Mouse (Mus musculus): ENCODE measurements around the gene Galnt14. TPM values are rescaled to one million over a fixed set of nuclear protein-coding genes. Genes with fewer than 3 reads are reported as not detected.

Gene Galnt14
- total and polyA plus RNA-seq, 3 experiments: 0.08 TPM; not detected in 2

GRCm38 (mm10) chr17:73684746-73685145 is 25.5 kb downstream of the Galnt14 start:
- intact Hi-C loops (cut with DNase I): no loop called here
- no peak overlapping the region for H3K4me3 ChIP-seq
- DNase-seq: no peak

DNA sequence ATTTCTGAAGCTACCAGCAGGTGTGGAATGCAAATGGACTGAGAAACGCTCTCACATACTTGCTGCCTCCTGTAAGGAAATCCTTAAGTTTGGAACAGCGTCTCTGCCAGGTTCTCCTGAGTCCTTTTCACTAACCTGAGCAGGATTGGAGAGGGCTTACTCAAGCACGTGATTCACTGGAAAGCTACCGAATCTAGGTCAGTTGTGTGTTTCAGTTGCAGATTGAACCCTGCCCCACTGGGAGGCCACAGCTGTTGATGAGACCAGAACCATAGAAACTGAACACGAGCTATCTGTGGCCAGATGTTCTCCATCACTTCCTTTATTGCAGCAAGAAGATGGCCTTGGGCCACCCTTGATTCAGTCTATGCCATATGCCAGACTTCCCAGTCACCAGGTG is 38.3 kb downstream of the Galnt14 start:
- no peak overlapping the region for H3K4me3 ChIP-seq

More at GRCm38 (mm10) chr17:73684746-73685145, 25.5 kb downstream of the Galnt14 start:
- Histone ChIP-seq H3K4me1 (ENCODE audit: control insufficient read depth, insufficient read depth, low read length) (no peaks in the 10 kb centered on the region), H3K9ac (ENCODE audit: low read depth, low read length) (no peak overlapping the region), H3K36me3 (ENCODE audit: control insufficient read depth, insufficient read depth, low read length) (no peaks in the 10 kb centered on the region), H3K27ac (no peak overlapping the region), H3K27me3 (ENCODE audit: control insufficient read depth, insufficient read depth, low read length) (no peaks in the 10 kb centered on the region), H3K79me2 (replicated peaks; ENCODE audit: control insufficient read depth, insufficient read depth, low read length) (no peaks in the 10 kb centered on the region)
- TF ChIP-seq POLR2A (IDR thresholded peaks at IDR 0.05; ENCODE audit: insufficient read depth, low read depth, low read length) (no peak), EP300 (IDR thresholded peaks at IDR 0.05; ENCODE audit: insufficient read depth, low read depth, low read length) (no peak), CTCF (IDR thresholded peaks at IDR 0.05) (no peak)
- WGBS: 62% methylated on average over 5 of the region's 5 CpGs

DNA sequence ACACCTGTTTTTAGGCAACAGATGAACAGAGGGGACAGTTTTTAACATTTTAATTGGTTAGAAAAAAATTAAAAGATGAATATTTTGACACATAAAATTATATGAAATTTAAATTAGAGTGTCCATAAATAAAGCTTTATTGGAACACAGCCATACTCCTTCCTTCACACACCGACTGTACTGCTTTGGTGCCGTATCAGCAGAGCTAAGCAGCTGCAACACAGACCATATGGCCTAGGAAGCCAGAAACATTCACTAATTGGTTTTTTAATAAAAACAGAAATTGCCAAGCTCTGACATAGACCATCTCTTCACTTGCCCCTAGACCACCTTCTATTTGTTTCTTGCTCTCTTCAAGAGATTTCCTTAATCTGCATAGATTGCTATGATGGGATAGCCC is 40.2 kb downstream of the Galnt14 start:
- no peaks in the 10 kb centered on the region for H3K4me1 ChIP-seq (ENCODE audit: control insufficient read depth, insufficient read depth, low read length)
- WGBS: 69% methylated on average over 2 of the region's 2 CpGs
- no peak overlapping the region for H3K9ac ChIP-seq (ENCODE audit: low read depth, low read length)
- no peaks in the 10 kb centered on the region for H3K79me2 ChIP-seq (replicated peaks; ENCODE audit: control insufficient read depth, insufficient read depth, low read length)
- TF ChIP-seq EP300 (IDR thresholded peaks at IDR 0.05; ENCODE audit: insufficient read depth, low read depth, low read length): no peak
- TF ChIP-seq CTCF (IDR thresholded peaks at IDR 0.05): no peak
- TF ChIP-seq POLR2A (IDR thresholded peaks at IDR 0.05; ENCODE audit: insufficient read depth, low read depth, low read length): no peak
- H3K4me3 ChIP-seq: no peak overlapping the region
- H3K27me3 ChIP-seq (ENCODE audit: control insufficient read depth, insufficient read depth, low read length): no peaks in the 10 kb centered on the region
- DNase-seq: no peak
- intact Hi-C loops (cut with DNase I): no loop called here
- no peak overlapping the region for H3K27ac ChIP-seq
- H3K36me3 ChIP-seq (ENCODE audit: control insufficient read depth, insufficient read depth, low read length): no peaks in the 10 kb centered on the region

More for the DNA sequence above, 38.3 kb downstream of the Galnt14 start:
- no peaks in the 10 kb centered on the region for H3K4me1 ChIP-seq (ENCODE audit: control insufficient read depth, insufficient read depth, low read length)
- H3K27me3 ChIP-seq (ENCODE audit: control insufficient read depth, insufficient read depth, low read length): no peaks in the 10 kb centered on the region
- no peak overlapping the region for H3K9ac ChIP-seq (ENCODE audit: low read depth, low read length)
- no peak for TF ChIP-seq POLR2A (IDR thresholded peaks at IDR 0.05; ENCODE audit: insufficient read depth, low read depth, low read length)
- no peak for TF ChIP-seq EP300 (IDR thresholded peaks at IDR 0.05; ENCODE audit: insufficient read depth, low read depth, low read length)
- no peak for TF ChIP-seq CTCF (IDR thresholded peaks at IDR 0.05)
- H3K36me3 ChIP-seq (ENCODE audit: control insufficient read depth, insufficient read depth, low read length): no peaks in the 10 kb centered on the region
- H3K79me2 ChIP-seq (replicated peaks; ENCODE audit: control insufficient read depth, insufficient read depth, low read length): no peaks in the 10 kb centered on the region
- intact Hi-C loops (cut with DNase I): no loop called here
- no peak overlapping the region for H3K27ac ChIP-seq
- WGBS: 74% methylated on average over 5 of the region's 5 CpGs
- DNase-seq: no peak

GRCm38 (mm10) chr17:73668996-73669395 is 41.3 kb downstream of the Galnt14 start:
- H3K27ac ChIP-seq: no peak overlapping the region
- no peak overlapping the region for H3K9ac ChIP-seq (ENCODE audit: low read depth, low read length)
- no peak overlapping the region for H3K4me3 ChIP-seq
- no peak for DNase-seq
- intact Hi-C loops (cut with DNase I): no loop called here
- H3K27me3 ChIP-seq (ENCODE audit: control insufficient read depth, insufficient read depth, low read length): no peaks in the 10 kb centered on the region
- H3K79me2 ChIP-seq (replicated peaks; ENCODE audit: control insufficient read depth, insufficient read depth, low read length): no peaks in the 10 kb centered on the region
- no peaks in the 10 kb centered on the region for H3K36me3 ChIP-seq (ENCODE audit: control insufficient read depth, insufficient read depth, low read length)
- TF ChIP-seq CTCF (IDR thresholded peaks at IDR 0.05): no peak
- TF ChIP-seq POLR2A (IDR thresholded peaks at IDR 0.05; ENCODE audit: insufficient read depth, low read depth, low read length): no peak
- no peak for TF ChIP-seq EP300 (IDR thresholded peaks at IDR 0.05; ENCODE audit: insufficient read depth, low read depth, low read length)
- WGBS: 73% methylated on average over 1 of the region's 1 CpGs
- H3K4me1 ChIP-seq (ENCODE audit: control insufficient read depth, insufficient read depth, low read length): no peaks in the 10 kb centered on the region

GRCm38 (mm10) chr17:73663237-73663636 is 47.0 kb downstream of the Galnt14 start:
- intact Hi-C loops (cut with DNase I): no loop called here
- Histone ChIP-seq H3K4me1 (ENCODE audit: control insufficient read depth, insufficient read depth, low read length) (no peaks in the 10 kb centered on the region), H3K27ac (no peak overlapping the region), H3K4me3 (no peak overlapping the region), H3K9ac (ENCODE audit: low read depth, low read length) (no peak overlapping the region), H3K79me2 (replicated peaks; ENCODE audit: control insufficient read depth, insufficient read depth, low read length) (no peaks in the 10 kb centered on the region), H3K27me3 (ENCODE audit: control insufficient read depth, insufficient read depth, low read length) (no peaks in the 10 kb centered on the region), H3K36me3 (ENCODE audit: control insufficient read depth, insufficient read depth, low read length) (no peaks in the 10 kb centered on the region)
- WGBS: 36% methylated on average over 3 of the region's 3 CpGs
- no peak for DNase-seq
- TF ChIP-seq EP300 (IDR thresholded peaks at IDR 0.05; ENCODE audit: insufficient read depth, low read depth, low read length) (no peak), POLR2A (IDR thresholded peaks at IDR 0.05; ENCODE audit: insufficient read depth, low read depth, low read length) (no peak), CTCF (IDR thresholded peaks at IDR 0.05) (no peak)

GRCm38 (mm10) chr17:73658731-73659445 is 51.4 kb downstream of the Galnt14 start:
- Histone ChIP-seq H3K27me3 (ENCODE audit: control insufficient read depth, insufficient read depth, low read length) (no peaks in the 10 kb centered on the region), H3K9ac (ENCODE audit: low read depth, low read length) (no peak overlapping the region), H3K27ac (no peak overlapping the region), H3K4me1 (ENCODE audit: control insufficient read depth, insufficient read depth, low read length) (no peaks in the 10 kb centered on the region), H3K36me3 (ENCODE audit: control insufficient read depth, insufficient read depth, low read length) (no peaks in the 10 kb centered on the region), H3K4me3 (no peak overlapping the region), H3K79me2 (replicated peaks; ENCODE audit: control insufficient read depth, insufficient read depth, low read length) (no peaks in the 10 kb centered on the region)
- DNase-seq: no peak
- 64% methylated on average over 6 of the region's 6 CpGs for WGBS
- intact Hi-C loops (cut with DNase I): no loop called here
- TF ChIP-seq CTCF (IDR thresholded peaks at IDR 0.05) (no peak), POLR2A (IDR thresholded peaks at IDR 0.05; ENCODE audit: insufficient read depth, low read depth, low read length) (no peak)
